Mouse (Mus musculus) heart, adult 2 months (tissue): ENCODE data around the gene Mbnl2.

Experiments
- CTCF ChIP-seq: fragments of 200-600 bp; IDR thresholded peaks from 2 replicates; pipeline ENCODE4 v1.8.1; 2022; ENCODE audit warnings: antibody characterized with exemption, mild to moderate bottlenecking, moderate library complexity
- EP300 ChIP-seq: fragments of 200-500 bp; IDR thresholded peaks from 2 replicates; pipeline ENCODE4 v1.6.1; 2011; ENCODE audit warnings: low read depth, low read length, control low read depth; ENCODE audit not compliant: insufficient read depth
- POLR2A ChIP-seq: fragments of 200-500 bp; IDR thresholded peaks from 2 replicates; pipeline ENCODE4 v1.6.1; 2011; ENCODE audit warnings: mild to moderate bottlenecking, low read depth, low read length, control low read depth; ENCODE audit not compliant: insufficient read depth

GRCm38 (mm10) chr14:120397871-120398647, 122.6 kb downstream of the Mbnl2 start:
- TF ChIP-seq CTCF (peak; percentile 96), POLR2A (no peak), EP300 (peak; percentile 96)
